Mouse (Mus musculus) activated CD4-positive, CD25-positive, alpha-beta regulatory T cell (primary cell): ENCODE results near the gene Tymp. TPM values are rescaled to one million over a fixed set of nuclear protein-coding genes. Genes with fewer than 3 reads are reported as not detected.

ENCODE experiments used
- polyA plus RNA-seq, 2 experiments: library from polyadenylated mRNA; unstranded; fragments of 100-300 nt; shearing (Covaris generic); gene quantifications; one replicate each; pipeline ENCODE4 v1.2.1; 2017

Tymp gene
- polyA plus RNA-seq = 1 to 10 TPM in 1 of 2 experiments, under 1 TPM in 1; 0.50 to 1.5 TPM

DNA sequence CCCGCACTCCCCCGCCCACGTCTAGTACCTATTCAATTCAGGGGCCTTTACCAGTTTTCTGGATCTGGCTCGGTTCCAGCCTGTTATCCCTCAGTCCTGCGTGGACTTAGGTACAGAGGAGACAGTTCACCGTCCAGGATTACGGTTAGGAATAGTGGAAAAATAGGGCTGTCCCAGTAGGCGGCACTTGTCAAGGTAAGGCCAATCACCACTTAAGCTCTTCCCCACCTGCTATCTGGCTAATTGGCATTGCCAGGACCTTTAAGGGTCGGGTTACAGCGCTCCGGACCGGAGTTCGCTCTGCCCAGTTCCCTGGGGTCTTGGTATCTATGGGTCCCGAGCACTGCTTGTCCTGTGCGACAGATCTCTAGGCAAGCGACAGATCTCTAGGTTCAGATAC lies at the start of gene Tymp:
TSS of gene Tymp (minus strand) at position 83 of the 400 bp plus-strand sequence.

DNA sequence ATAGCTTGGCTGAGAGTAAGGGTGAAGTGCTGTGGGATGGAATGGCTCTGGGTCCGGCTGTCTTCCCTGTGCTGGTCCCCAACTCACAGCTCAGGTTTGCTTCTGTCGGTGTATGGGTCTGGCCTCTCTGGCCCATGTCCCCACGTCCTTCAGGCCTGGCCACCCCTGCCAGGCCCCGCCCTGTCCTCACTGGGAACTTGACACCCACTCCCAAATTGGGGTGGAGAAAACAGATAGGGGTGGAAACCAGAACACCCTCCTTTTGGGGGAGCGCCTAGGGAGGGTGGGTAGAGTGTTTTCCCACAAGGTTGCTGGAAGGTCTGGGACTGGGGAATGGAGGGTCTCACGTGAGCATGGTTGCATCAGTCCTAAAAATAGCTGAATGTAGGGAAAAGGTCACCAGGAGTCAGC lies 48.9 kb upstream of the Tymp start, which contains the start of gene Cpt1b:
TSS of gene Cpt1b (minus strand) at position 153 of the 411 bp plus-strand sequence.

GRCm38 (mm10) chr15:89410118-89410517 lies 33.3 kb upstream of the Tymp start, which contains the start of gene Syce3:
TSS of gene Syce3 (minus strand) at chr15:89410503.

GRCm38 (mm10) chr15:89384617-89385016 lies 7.8 kb upstream of the Tymp start, which contains the start of gene Klhdc7b:
TSS of gene Klhdc7b (plus strand) at chr15:89384917.

GRCm38 (mm10) chr15:89378831-89379401 lies 2.1 kb upstream of the Tymp start, which contains the start of gene Odf3b:
TSS of gene Odf3b (minus strand) at chr15:89379282.

GRCm38 (mm10) chr15:89373762-89374248 lies 3.0 kb downstream of the Tymp start, which contains the start of gene Sco2:
TSS of gene Sco2 (minus strand) at chr15:89373846.

GRCm38 (mm10) chr15:89355241-89356187 lies 21.3 kb downstream of the Tymp start, which contains the start of the genes Lmf2 and Ncaph2:
TSS of gene Lmf2 (minus strand) at chr15:89355659.
TSS of gene Ncaph2 (plus strand) at chr15:89355719.

GRCm38 (mm10) chr15:89334271-89334670 lies 42.6 kb downstream of the Tymp start, which contains the start of gene Miox:
TSS of gene Miox (plus strand) at chr15:89334398.

DNA sequence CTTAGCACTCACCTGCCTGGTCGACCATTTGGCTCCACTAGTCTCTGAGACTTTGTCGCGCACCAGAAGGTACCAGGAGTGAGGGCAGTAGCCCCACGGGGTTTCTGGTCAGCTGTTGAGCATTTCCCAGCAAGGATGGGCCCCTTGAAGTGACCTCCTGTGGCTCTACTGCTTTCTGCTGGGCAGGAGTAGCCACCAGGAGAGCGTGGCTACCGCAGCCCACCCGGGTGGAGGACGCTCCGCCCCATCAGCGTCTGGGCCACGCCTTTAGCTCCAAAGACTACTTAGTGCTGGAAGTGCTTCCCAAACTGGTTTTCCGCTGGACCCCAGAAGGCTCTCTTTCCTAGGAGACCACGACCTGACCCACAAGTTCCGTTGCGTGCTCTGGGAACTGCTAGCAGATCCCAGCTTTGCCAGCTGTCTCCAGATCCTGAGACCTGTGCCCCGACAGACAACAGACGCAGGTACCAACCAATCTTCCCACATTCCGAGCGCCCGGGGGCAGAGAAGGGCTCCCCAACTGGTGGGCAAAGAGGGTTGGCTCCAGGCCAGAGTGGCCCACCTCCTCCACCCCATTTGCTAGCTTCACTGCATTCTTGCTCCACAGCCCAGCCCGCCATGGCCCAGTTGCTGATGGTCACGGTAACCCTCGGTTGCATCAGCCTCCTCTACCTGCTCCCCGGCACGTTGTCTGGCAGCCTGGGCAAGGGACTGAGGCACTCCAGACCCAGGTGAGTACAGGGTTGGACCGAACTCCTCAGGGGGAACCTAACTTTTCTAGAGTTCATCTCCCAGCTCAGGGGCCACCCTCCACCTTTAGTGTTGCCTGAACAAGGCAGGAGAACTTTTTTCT lies 53.9 kb downstream of the Tymp start, which contains the start of gene Adm2:
TSS of gene Adm2 (plus strand) at position 51 of the 853 bp plus-strand sequence.

Other genes starting within 250 kb of the Tymp start
- gene Hdac10, start 248.3 kb downstream of the Tymp start, polyA plus RNA-seq = 10 to 100 TPM; 26.7 to 34.8 TPM
- gene Mapk12, start 236.3 kb downstream of the Tymp start, polyA plus RNA-seq = 1 to 10 TPM in 1 of 2 experiments, under 1 TPM in 1; 0.79 to 1.2 TPM
- 10 to 100 TPM; 37.3 to 55.9 TPM for gene Mapk11, start 227.4 kb downstream of the Tymp start, polyA plus RNA-seq
- 1 to 10 TPM; 2.0 to 2.7 TPM for gene Plxnb2, start 196.3 kb downstream of the Tymp start, polyA plus RNA-seq
- 10 to 100 TPM; 19.1 TPM for gene Dennd6b, start 180.5 kb downstream of the Tymp start, polyA plus RNA-seq
- 10 to 100 TPM; 22.0 to 22.6 TPM for gene Ppp6r2, start 165.5 kb downstream of the Tymp start, polyA plus RNA-seq
- gene Sbf1, start 61.7 kb downstream of the Tymp start, polyA plus RNA-seq = 100 to 1,000 TPM; 129 to 163 TPM
- not detected for gene Adm2, start 54.3 kb downstream of the Tymp start, polyA plus RNA-seq
- gene Miox, start 42.6 kb downstream of the Tymp start, polyA plus RNA-seq = 1 to 10 TPM in 1 of 2 experiments, not detected in 1; 1.0 TPM
- gene Lmf2, start 21.4 kb downstream of the Tymp start, polyA plus RNA-seq = 10 to 100 TPM; 42.1 to 65.9 TPM
- 100 to 1,000 TPM; 146 to 155 TPM for gene Ncaph2, start 21.3 kb downstream of the Tymp start, polyA plus RNA-seq
- 1 to 10 TPM; 8.1 to 8.4 TPM for gene Sco2, start 3.2 kb downstream of the Tymp start, polyA plus RNA-seq
- 1 to 10 TPM in 1 of 2 experiments, under 1 TPM in 1; 0.93 to 1.6 TPM for gene Odf3b, start 2.2 kb upstream of the Tymp start, polyA plus RNA-seq
- gene Klhdc7b, start 7.9 kb upstream of the Tymp start, polyA plus RNA-seq = under 1 TPM in 1 of 2 experiments, not detected in 1; 0.18 TPM
- under 1 TPM in 1 of 2 experiments, not detected in 1; 0.64 TPM for gene Syce3, start 33.5 kb upstream of the Tymp start, polyA plus RNA-seq
- gene Cpt1b, start 48.8 kb upstream of the Tymp start, polyA plus RNA-seq = under 1 TPM; 0.16 to 0.29 TPM
- gene C730034F03Rik, start 52.5 kb upstream of the Tymp start, polyA plus RNA-seq = 1 to 10 TPM; 5.8 to 7.9 TPM
- gene Gm44502, start 52.7 kb upstream of the Tymp start, polyA plus RNA-seq = under 1 TPM in 1 of 2 experiments, not detected in 1; 0.20 TPM
- gene Chkb, start 52.9 kb upstream of the Tymp start, polyA plus RNA-seq = 10 to 100 TPM; 93.2 to 94.4 TPM
- gene Mapk8ip2, start 76.9 kb upstream of the Tymp start, polyA plus RNA-seq = under 1 TPM; 0.11 to 0.21 TPM
- gene Arsa, start 100.4 kb upstream of the Tymp start, polyA plus RNA-seq = 10 to 100 TPM in 1 of 2 experiments, 1 to 10 TPM in 1; 9.6 to 18.0 TPM
- gene Shank3, start 122.6 kb upstream of the Tymp start, polyA plus RNA-seq = under 1 TPM in 1 of 2 experiments, not detected in 1; 0.49 TPM
- gene Acr, start 191.3 kb upstream of the Tymp start, polyA plus RNA-seq = not detected
- gene Rabl2, start 214.9 kb upstream of the Tymp start, polyA plus RNA-seq = under 1 TPM; 0.74 to 0.81 TPM